Mouse (Mus musculus): Measurements from ENCODE around the gene Lamp1. TPM values are rescaled to one million over a fixed set of nuclear protein-coding genes. Genes with fewer than 3 reads are reported as not detected.
A peak's percentile ranks its signal among the peaks of the same experiment; 100 is the strongest.

Gene Lamp1
- polyA plus RNA-seq, 1 experiment: 634 TPM

DNA sequence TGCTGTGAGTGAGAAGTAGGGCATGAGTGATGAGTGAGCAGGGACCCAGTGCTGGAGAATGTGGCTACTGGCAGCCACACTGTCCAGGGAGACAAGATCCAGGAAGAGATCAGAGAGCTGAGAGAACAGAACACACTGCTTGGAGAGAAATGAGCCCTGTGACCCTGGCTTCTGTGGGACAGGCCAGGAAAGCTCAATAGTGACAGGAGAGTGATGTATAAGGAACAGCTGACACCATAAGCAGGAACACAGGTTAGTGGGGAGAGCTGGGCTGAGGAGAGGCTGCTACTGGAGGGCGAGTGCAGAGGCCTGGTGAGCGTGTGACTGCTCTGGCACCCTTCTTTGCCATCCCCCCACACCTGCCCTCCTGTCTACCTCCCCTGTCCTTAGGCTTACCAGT, 8.0 kb upstream of the Lamp1 start:
- no peaks in the 10 kb centered on the region for H3K27me3 ChIP-seq (ENCODE audit: control insufficient read depth, insufficient read depth, low read length)
- H3K4me3 ChIP-seq (ENCODE audit: control insufficient read depth, low read depth, low read length): no peak overlapping the region
- no peaks in the 10 kb centered on the region for H3K4me1 ChIP-seq (ENCODE audit: control insufficient read depth, insufficient read depth, low read length)
- H3K27ac ChIP-seq (ENCODE audit: control insufficient read depth, insufficient read depth, low read depth, low read length): no peak overlapping the region
- H3K36me3 ChIP-seq (ENCODE audit: control insufficient read depth, insufficient read depth, low read length): no peaks in the 10 kb centered on the region
- TF ChIP-seq POLR2A (IDR thresholded peaks at IDR 0.05; ENCODE audit: control insufficient read depth, low read depth, low read length) (no peak), CTCF (IDR thresholded peaks at IDR 0.05; ENCODE audit: control insufficient read depth, insufficient read depth, insufficient replicate concordance, low read depth, low read length) (no peak)

DNA sequence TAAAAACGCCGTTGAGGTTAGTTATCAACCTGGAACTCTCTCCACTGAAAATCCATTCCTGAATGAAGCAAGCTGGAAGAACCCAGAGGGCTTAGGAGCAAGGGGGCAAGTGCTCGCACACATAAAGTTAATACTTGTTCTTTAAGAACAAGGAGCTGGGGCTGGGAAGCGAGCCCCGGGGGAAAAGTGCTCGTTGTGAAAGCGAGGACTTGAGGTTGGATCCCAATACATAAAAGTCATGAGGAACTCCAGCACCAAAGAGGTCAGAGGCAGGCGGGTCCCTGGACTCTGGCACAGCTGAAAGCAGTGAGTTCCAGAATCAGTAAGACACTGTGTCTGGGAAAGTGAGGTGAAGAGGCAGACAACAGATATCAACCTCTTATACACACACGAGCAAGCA, 4.9 kb upstream of the Lamp1 start:
- no peak for TF ChIP-seq CTCF (IDR thresholded peaks at IDR 0.05; ENCODE audit: control insufficient read depth, insufficient read depth, insufficient replicate concordance, low read depth, low read length)
- no peak for TF ChIP-seq POLR2A (IDR thresholded peaks at IDR 0.05; ENCODE audit: control insufficient read depth, low read depth, low read length)
- Histone ChIP-seq H3K27ac (ENCODE audit: control insufficient read depth, insufficient read depth, low read depth, low read length) (no peak overlapping the region), H3K4me1 (ENCODE audit: control insufficient read depth, insufficient read depth, low read length) (peaks cover 4% of the 10 kb centered on the region), H3K4me3 (ENCODE audit: control insufficient read depth, low read depth, low read length) (no peak overlapping the region), H3K36me3 (ENCODE audit: control insufficient read depth, insufficient read depth, low read length) (no peaks in the 10 kb centered on the region), H3K27me3 (ENCODE audit: control insufficient read depth, insufficient read depth, low read length) (no peaks in the 10 kb centered on the region)

DNA sequence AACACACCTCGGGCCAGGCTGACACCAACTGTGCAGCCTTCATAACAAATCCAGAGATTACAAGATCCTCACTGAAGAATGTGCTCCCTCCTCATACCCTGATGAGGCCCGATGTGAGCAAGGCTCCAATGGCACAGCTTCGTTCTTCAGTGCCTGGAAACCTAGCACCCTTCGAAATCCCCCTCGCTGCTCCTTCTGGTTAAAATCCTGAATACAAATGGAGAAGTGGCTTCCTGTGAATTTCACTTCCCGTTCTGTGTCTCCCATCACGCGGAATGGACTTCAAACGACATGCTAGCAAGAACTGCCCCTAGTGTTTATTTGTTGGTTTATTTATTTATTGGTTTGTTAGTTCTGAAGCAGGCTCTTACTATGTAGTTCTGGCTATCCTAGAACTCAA, 3.6 kb upstream of the Lamp1 start:
- TF ChIP-seq POLR2A (IDR thresholded peaks at IDR 0.05; ENCODE audit: control insufficient read depth, low read depth, low read length) (no peak), CTCF (IDR thresholded peaks at IDR 0.05; ENCODE audit: control insufficient read depth, insufficient read depth, insufficient replicate concordance, low read depth, low read length) (no peak)
- Histone ChIP-seq H3K27me3 (ENCODE audit: control insufficient read depth, insufficient read depth, low read length) (no peaks in the 10 kb centered on the region), H3K36me3 (ENCODE audit: control insufficient read depth, insufficient read depth, low read length) (no peaks in the 10 kb centered on the region), H3K4me3 (ENCODE audit: control insufficient read depth, low read depth, low read length) (no peak overlapping the region), H3K27ac (ENCODE audit: control insufficient read depth, insufficient read depth, low read depth, low read length) (no peak overlapping the region), H3K4me1 (ENCODE audit: control insufficient read depth, insufficient read depth, low read length) (peaks cover 7% of the 10 kb centered on the region)

DNA sequence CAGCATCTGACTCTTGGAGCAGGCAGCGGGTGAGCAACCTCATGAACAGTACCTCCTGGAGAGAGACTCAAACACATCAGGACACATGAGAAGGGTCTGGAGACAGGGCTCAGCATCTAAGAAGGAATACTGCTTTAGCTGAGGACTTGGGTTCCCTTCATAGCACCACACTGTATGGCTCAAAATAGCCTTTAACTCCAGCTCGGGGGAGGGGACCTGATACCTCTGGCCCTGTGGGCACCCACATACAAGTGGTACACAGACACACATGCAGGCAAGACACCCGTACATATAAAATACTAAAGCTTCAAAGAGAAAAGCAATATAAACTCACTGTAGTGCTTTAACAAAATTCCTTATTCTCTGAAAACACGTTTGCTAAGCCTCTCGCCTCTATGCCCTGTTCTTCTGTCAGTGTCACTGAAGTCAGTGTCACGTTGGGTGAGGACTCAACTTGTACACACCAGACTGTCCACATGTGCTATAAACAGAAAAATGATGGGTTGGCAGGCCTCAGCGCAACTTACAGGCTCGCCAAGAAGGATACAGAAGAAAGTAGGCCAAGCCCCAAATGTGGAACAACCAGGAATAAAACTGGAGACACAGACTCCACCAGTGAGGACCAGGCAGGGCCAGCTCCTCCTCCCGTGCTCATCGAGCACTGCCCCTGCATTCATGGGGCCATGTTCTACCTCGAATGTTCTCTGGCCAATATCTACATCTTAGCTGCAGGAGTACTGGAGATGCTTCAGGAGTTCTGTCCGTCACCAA, 2.4 kb upstream of the Lamp1 start:
- Histone ChIP-seq H3K4me3 (ENCODE audit: control insufficient read depth, low read depth, low read length) (no peak overlapping the region), H3K36me3 (ENCODE audit: control insufficient read depth, insufficient read depth, low read length) (no peaks in the 10 kb centered on the region), H3K27me3 (ENCODE audit: control insufficient read depth, insufficient read depth, low read length) (no peaks in the 10 kb centered on the region), H3K4me1 (ENCODE audit: control insufficient read depth, insufficient read depth, low read length) (peaks cover 10% of the 10 kb centered on the region), H3K27ac (ENCODE audit: control insufficient read depth, insufficient read depth, low read depth, low read length) (no peak overlapping the region)
- TF ChIP-seq CTCF (IDR thresholded peaks at IDR 0.05; ENCODE audit: control insufficient read depth, insufficient read depth, insufficient replicate concordance, low read depth, low read length): no peak
- no peak for TF ChIP-seq POLR2A (IDR thresholded peaks at IDR 0.05; ENCODE audit: control insufficient read depth, low read depth, low read length)

DNA sequence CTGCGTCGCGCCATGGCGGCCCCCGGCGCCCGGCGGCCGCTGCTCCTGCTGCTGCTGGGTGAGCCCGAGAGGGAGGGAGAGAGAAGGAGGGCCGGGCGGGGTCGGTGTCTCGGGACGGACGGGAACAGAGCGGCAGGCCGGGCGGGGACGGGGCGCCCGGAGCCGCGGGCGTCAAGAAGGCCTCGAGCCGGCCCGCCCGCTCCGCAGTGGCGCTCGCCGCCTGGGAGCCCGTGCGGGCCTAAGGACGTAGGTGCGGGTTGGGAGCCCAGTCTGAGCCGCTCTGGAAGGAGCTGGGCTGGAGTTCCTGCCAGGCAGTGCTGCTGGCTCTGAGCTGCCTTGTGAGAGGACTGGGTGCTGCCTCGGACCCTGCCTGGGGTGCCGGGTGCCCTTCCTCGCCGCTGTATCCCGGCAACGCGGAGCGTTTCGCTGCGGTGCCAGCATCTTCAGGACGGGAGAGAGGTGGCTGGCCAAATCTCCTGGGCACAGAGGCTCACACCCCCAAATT, 468 bp downstream of the Lamp1 start:
- peaks cover 13% of the 10 kb centered on the region for H3K4me1 ChIP-seq (ENCODE audit: control insufficient read depth, insufficient read depth, low read length)
- peak overlapping the region; percentile 99 for H3K4me3 ChIP-seq (ENCODE audit: control insufficient read depth, low read depth, low read length)
- no peaks in the 10 kb centered on the region for H3K27me3 ChIP-seq (ENCODE audit: control insufficient read depth, insufficient read depth, low read length)
- H3K27ac ChIP-seq (ENCODE audit: control insufficient read depth, insufficient read depth, low read depth, low read length): peak overlapping the region; percentile 93
- TF ChIP-seq POLR2A (IDR thresholded peaks at IDR 0.05; ENCODE audit: control insufficient read depth, low read depth, low read length) (no peak), CTCF (IDR thresholded peaks at IDR 0.05; ENCODE audit: control insufficient read depth, insufficient read depth, insufficient replicate concordance, low read depth, low read length) (no peak)
- no peaks in the 10 kb centered on the region for H3K36me3 ChIP-seq (ENCODE audit: control insufficient read depth, insufficient read depth, low read length)

DNA sequence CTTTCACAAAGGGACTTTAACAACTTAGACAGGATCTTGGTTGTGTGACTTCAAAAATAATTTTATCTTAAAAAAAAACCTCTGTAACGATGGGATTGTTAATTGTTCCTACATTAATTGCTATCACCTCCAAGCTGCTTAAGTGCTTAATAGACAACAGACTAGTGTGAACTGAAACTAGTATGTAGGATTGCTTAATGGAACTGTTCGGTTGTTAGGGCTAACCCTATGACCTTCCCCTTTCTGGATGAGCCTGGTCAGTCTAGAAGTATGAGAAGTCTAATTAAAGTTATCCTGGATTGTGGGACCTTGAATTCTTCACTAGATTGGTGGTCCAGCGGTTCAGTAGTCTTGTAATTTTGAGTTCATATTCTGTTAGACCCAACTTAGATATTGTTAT, 1.7 kb downstream of the Lamp1 start:
- peaks cover 13% of the 10 kb centered on the region for H3K4me1 ChIP-seq (ENCODE audit: control insufficient read depth, insufficient read depth, low read length)
- H3K36me3 ChIP-seq (ENCODE audit: control insufficient read depth, insufficient read depth, low read length): no peaks in the 10 kb centered on the region
- no peak for TF ChIP-seq POLR2A (IDR thresholded peaks at IDR 0.05; ENCODE audit: control insufficient read depth, low read depth, low read length)
- TF ChIP-seq CTCF (IDR thresholded peaks at IDR 0.05; ENCODE audit: control insufficient read depth, insufficient read depth, insufficient replicate concordance, low read depth, low read length): no peak
- H3K27me3 ChIP-seq (ENCODE audit: control insufficient read depth, insufficient read depth, low read length): no peaks in the 10 kb centered on the region
- H3K4me3 ChIP-seq (ENCODE audit: control insufficient read depth, low read depth, low read length): peak overlapping the region; percentile 99; the same call in 1 of the 2 replicates
- no peak overlapping the region for H3K27ac ChIP-seq (ENCODE audit: control insufficient read depth, insufficient read depth, low read depth, low read length)

DNA sequence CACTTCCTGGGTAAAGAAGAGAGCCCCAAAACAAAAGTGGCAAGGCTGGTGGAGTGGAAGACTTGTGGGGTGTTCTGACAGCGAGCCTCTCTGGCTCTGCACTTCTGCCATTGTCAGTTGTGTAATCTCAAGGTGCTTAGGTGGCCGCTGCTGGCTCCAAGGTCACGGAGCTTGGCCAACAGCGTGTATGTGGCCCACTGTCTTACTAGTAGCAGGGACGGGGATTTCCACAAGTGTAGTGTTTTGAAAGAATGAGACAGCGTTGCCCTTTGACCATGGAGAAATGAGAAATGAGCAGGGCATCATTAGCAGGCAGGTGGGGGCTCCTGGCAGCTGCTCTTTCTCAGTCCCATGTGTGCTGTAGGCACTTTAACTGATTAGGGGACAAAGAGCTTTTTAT, 3.1 kb downstream of the Lamp1 start:
- Histone ChIP-seq H3K27ac (ENCODE audit: control insufficient read depth, insufficient read depth, low read depth, low read length) (no peak overlapping the region), H3K4me3 (ENCODE audit: control insufficient read depth, low read depth, low read length) (peak overlapping the region; percentile 23; the same call in 1 of the 2 replicates), H3K4me1 (ENCODE audit: control insufficient read depth, insufficient read depth, low read length) (peaks cover 13% of the 10 kb centered on the region), H3K27me3 (ENCODE audit: control insufficient read depth, insufficient read depth, low read length) (no peaks in the 10 kb centered on the region), H3K36me3 (ENCODE audit: control insufficient read depth, insufficient read depth, low read length) (no peaks in the 10 kb centered on the region; the same call in 1 of the 2 replicates)
- TF ChIP-seq CTCF (IDR thresholded peaks at IDR 0.05; ENCODE audit: control insufficient read depth, insufficient read depth, insufficient replicate concordance, low read depth, low read length): no peak
- TF ChIP-seq POLR2A (IDR thresholded peaks at IDR 0.05; ENCODE audit: control insufficient read depth, low read depth, low read length): no peak
